Mouse (Mus musculus) adrenal gland, adult 2 months (tissue): ENCODE results near the gene Olfr898. TPM values are rescaled to one million over a fixed set of nuclear protein-coding genes. Genes with fewer than 3 reads are reported as not detected.

Experiments
- DNase-seq: peaks from one replicate; pipeline ENCODE4 v3.0.0; 2021
- long read RNA-seq: library from polyadenylated mRNA; stranded (forward); transcript quantifications from one replicate; pipeline ENCODE4 v2.0.0, GENCODE M21; 2021
- polyA plus RNA-seq: library from polyadenylated mRNA; depleted of rRNA; stranded (reverse); fragments of >200 nt; gene quantifications from 2 replicates; pipeline ENCODE4 v1.2.3, GENCODE M21; 2012; rRNA removed
- total RNA-seq, 2 experiments: library from RNA; stranded (reverse); gene quantifications; 2 replicates each; pipeline ENCODE4 v1.2.3; 2021

Gene Olfr898
- not detected for total RNA-seq
- polyA plus RNA-seq: not detected in 2 replicates
- long read RNA-seq: 0 reads

DNA sequence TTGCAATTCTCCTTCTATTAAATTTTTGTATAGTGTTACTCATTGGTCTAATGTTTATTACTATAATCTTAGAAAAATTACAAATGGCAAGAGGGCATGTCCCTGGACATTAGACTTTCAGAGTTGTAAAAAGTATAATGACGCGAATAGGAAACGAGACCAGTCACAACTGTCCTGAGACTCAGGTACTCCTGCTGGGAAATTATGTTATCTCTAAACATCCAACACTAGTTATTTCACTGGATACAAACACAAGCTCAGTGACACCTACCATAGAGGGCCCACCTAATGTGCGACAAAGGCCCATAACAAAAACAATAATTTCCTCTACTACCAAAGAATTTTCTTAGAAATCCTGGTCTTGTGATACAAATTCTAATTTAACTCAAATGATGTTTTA is at the start of gene Olfr898:
Gene Olfr898, plus strand, starts transcription at position 301 of the 400 bp plus-strand sequence.
- no peak for DNase-seq

DNA sequence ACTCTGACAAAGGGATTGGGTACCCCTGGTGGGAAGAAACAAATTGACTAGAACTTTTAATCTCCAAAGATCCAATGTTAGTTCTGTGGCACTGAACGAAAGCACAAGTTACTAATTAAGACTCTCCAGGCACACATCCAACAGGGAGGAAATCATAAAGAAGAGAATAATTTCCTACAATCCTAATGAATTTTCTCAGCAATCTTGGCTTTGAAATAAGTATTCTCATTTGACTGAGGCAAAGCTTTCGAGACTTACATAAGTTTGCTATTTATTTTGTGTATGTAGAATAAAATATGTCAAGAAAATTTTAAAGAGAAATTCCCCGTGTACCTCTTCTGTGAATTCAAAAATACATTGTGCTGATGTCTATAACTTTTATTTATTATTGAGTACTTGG is 19.5 kb upstream of the Olfr898 start, which contains the start of gene Olfr25:
Gene Olfr25, plus strand, starts transcription at position 301 of the 400 bp plus-strand sequence.
- no peak for DNase-seq

DNA sequence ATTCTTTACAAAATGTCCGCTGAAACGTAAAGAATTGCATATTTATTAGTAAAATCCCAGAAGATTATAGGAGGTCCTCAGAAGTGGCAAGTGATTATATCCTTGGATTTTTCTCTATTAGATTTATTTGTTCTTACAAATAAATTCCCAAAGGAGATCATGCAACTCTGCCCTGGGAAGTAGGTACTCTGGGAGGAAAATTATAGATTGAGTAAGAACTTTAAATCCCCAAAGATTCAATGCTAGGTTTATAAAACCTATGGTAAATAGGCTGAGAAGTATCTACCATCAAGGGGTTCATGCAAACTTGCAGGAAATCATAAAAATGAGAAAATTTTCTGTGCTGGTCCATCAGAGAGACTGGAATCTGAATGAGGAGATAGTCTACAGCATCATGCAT is 18.4 kb downstream of the Olfr898 start, which contains the start of gene Olfr250:
Gene Olfr250, plus strand, starts transcription at position 301 of the 400 bp plus-strand sequence.
- DNase-seq: no peak

- DNase-seq: no peak
Observed at GRCm38 (mm10) chr9:38376786-38377185, 28.6 kb downstream of the Olfr898 start, which contains the start of gene Olfr251. TSS of gene Olfr251 (plus strand) at chr9:38377086.

GRCm38 (mm10) chr9:38401398-38401797 is 53.2 kb downstream of the Olfr898 start, which contains the start of gene Olfr147:
TSS of gene Olfr147 (plus strand) at chr9:38401698.
- no peak for DNase-seq

Other genes with a start within 250 kb of the Olfr898 start
- not detected for gene Olfr888, start 240.3 kb upstream of the Olfr898 start, total RNA-seq
- not detected in 2 replicates for gene Olfr888, start 240.3 kb upstream of the Olfr898 start, polyA plus RNA-seq
- under 1 TPM; 0.17 to 0.28 TPM for gene Olfr889, start 233.2 kb upstream of the Olfr898 start, total RNA-seq
- gene Olfr889, start 233.2 kb upstream of the Olfr898 start, polyA plus RNA-seq: not detected in 2 replicates
- gene Olfr890, start 205.9 kb upstream of the Olfr898 start, total RNA-seq: not detected
- not detected in 2 replicates for gene Olfr890, start 205.9 kb upstream of the Olfr898 start, polyA plus RNA-seq
- gene Olfr891, start 167.6 kb upstream of the Olfr898 start, total RNA-seq: not detected
- gene Olfr891, start 167.6 kb upstream of the Olfr898 start, polyA plus RNA-seq: not detected in 2 replicates
- not detected for gene Olfr893, start 140.0 kb upstream of the Olfr898 start, total RNA-seq
- gene Olfr893, start 140.0 kb upstream of the Olfr898 start, polyA plus RNA-seq: not detected in 2 replicates
- not detected for gene Olfr894, start 130.4 kb upstream of the Olfr898 start, total RNA-seq
- gene Olfr894, start 130.4 kb upstream of the Olfr898 start, polyA plus RNA-seq: not detected in 2 replicates
- not detected for gene Olfr143, start 95.6 kb upstream of the Olfr898 start, total RNA-seq
- not detected in 2 replicates for gene Olfr143, start 95.6 kb upstream of the Olfr898 start, polyA plus RNA-seq
- not detected for gene Olfr895, start 80.6 kb upstream of the Olfr898 start, total RNA-seq
- not detected in 2 replicates for gene Olfr895, start 80.6 kb upstream of the Olfr898 start, polyA plus RNA-seq
- not detected for gene Olfr896-ps1, start 57.3 kb upstream of the Olfr898 start, total RNA-seq
- gene Olfr896-ps1, start 57.3 kb upstream of the Olfr898 start, polyA plus RNA-seq: not detected in 2 replicates
- gene Olfr25, start 19.4 kb upstream of the Olfr898 start, total RNA-seq: not detected
- not detected in 2 replicates for gene Olfr25, start 19.4 kb upstream of the Olfr898 start, polyA plus RNA-seq
- not detected for gene Olfr250, start 18.5 kb downstream of the Olfr898 start, total RNA-seq
- gene Olfr250, start 18.5 kb downstream of the Olfr898 start, polyA plus RNA-seq: not detected in 2 replicates
- gene Olfr251, start 28.7 kb downstream of the Olfr898 start, total RNA-seq: not detected
- gene Olfr251, start 28.7 kb downstream of the Olfr898 start, polyA plus RNA-seq: not detected in 2 replicates
- not detected for gene Olfr147, start 53.3 kb downstream of the Olfr898 start, total RNA-seq
- not detected in 2 replicates for gene Olfr147, start 53.3 kb downstream of the Olfr898 start, polyA plus RNA-seq
- gene Olfr901, start 81.0 kb downstream of the Olfr898 start, total RNA-seq: not detected
- not detected in 2 replicates for gene Olfr901, start 81.0 kb downstream of the Olfr898 start, polyA plus RNA-seq
- not detected for gene Olfr902, start 99.2 kb downstream of the Olfr898 start, total RNA-seq
- gene Olfr902, start 99.2 kb downstream of the Olfr898 start, polyA plus RNA-seq: not detected in 2 replicates
- gene Olfr904, start 114.7 kb downstream of the Olfr898 start, total RNA-seq: not detected
- gene Olfr904, start 114.7 kb downstream of the Olfr898 start, polyA plus RNA-seq: not detected in 2 replicates
- gene Olfr905, start 122.7 kb downstream of the Olfr898 start, total RNA-seq: not detected
- not detected in 2 replicates for gene Olfr905, start 122.7 kb downstream of the Olfr898 start, polyA plus RNA-seq
- not detected for gene Olfr906, start 138.7 kb downstream of the Olfr898 start, total RNA-seq
- gene Olfr906, start 138.7 kb downstream of the Olfr898 start, polyA plus RNA-seq: not detected in 2 replicates
- not detected for gene Olfr907, start 147.4 kb downstream of the Olfr898 start, total RNA-seq
- gene Olfr907, start 147.4 kb downstream of the Olfr898 start, polyA plus RNA-seq: not detected in 2 replicates
- gene Olfr911-ps1, start 173.2 kb downstream of the Olfr898 start, total RNA-seq: not detected
- not detected in 2 replicates for gene Olfr911-ps1, start 173.2 kb downstream of the Olfr898 start, polyA plus RNA-seq
- not detected for gene Olfr910, start 189.4 kb downstream of the Olfr898 start, total RNA-seq
- gene Olfr910, start 189.4 kb downstream of the Olfr898 start, polyA plus RNA-seq: not detected in 2 replicates
- not detected for gene Olfr912, start 231.8 kb downstream of the Olfr898 start, total RNA-seq
- not detected in 2 replicates for gene Olfr912, start 231.8 kb downstream of the Olfr898 start, polyA plus RNA-seq
- not detected for gene Olfr913, start 244.3 kb downstream of the Olfr898 start, total RNA-seq
- not detected in 2 replicates for gene Olfr913, start 244.3 kb downstream of the Olfr898 start, polyA plus RNA-seq